Mouse (Mus musculus) large intestine, adult 2 months (tissue): ENCODE data around the gene Itsn1. TPM values are rescaled to one million over a fixed set of nuclear protein-coding genes. Genes with fewer than 3 reads are reported as not detected.

Experiments used
- DNase-seq: peaks from one replicate; pipeline ENCODE4 v3.0.0-alpha.2; 2012; ENCODE audit warnings: low read depth, low spot score
- WGBS: fragments of 180-500 bp; shearing (Covaris S2); methylation state at CpG from one replicate; pipeline ENCODE4 v1.1.7; 2018; 5-methylcytosine and 5-hydroxymethylcytosine counted together
- polyA plus RNA-seq: library from polyadenylated mRNA; depleted of rRNA; stranded (reverse); fragments of >200 nt; gene quantifications from 2 replicates; pipeline ENCODE4 v1.2.3, GENCODE M21; 2012

The Itsn1 gene
- polyA plus RNA-seq, 1 experiment: 13.6 TPM

- WGBS: under 1% methylated on average over 46 of the region's 46 CpGs
- DNase-seq: peak; percentile 99
Observed at GRCm38 (mm10) chr16:91728123-91729065, 687 bp upstream of the Itsn1 start, which contains the start of gene Cryzl1. Gene Cryzl1, minus strand, starts transcription at chr16:91728975.

- DNase-seq: no peak
- WGBS: under 1% methylated on average over 42 of the region's 44 CpGs
Observed at GRCm38 (mm10) chr16:91729821-91730441, 850 bp downstream of the Itsn1 start.

- no peak for DNase-seq
- WGBS: 4% methylated on average over 11 of the region's 11 CpGs
Observed at GRCm38 (mm10) chr16:91730446-91730845, 1.4 kb downstream of the Itsn1 start.

- no peak for DNase-seq
- 72% methylated on average over 2 of the region's 2 CpGs for WGBS
Observed at GRCm38 (mm10) chr16:91732816-91733215, 3.7 kb downstream of the Itsn1 start.

GRCm38 (mm10) chr16:91734771-91735170 lies 5.7 kb downstream of the Itsn1 start:
- no peak for DNase-seq
- 28% methylated on average over 5 of the region's 5 CpGs for WGBS

- 82% methylated on average over 7 of the region's 7 CpGs for WGBS
Observed at GRCm38 (mm10) chr16:91736046-91736816, 7.2 kb downstream of the Itsn1 start.

GRCm38 (mm10) chr16:91738505-91738904 lies 9.4 kb downstream of the Itsn1 start:
- WGBS: 83% methylated on average over 6 of the region's 6 CpGs
- DNase-seq: no peak

More at GRCm38 (mm10) chr16:91736046-91736816, 7.2 kb downstream of the Itsn1 start:
- no peak for DNase-seq

GRCm38 (mm10) chr16:91740184-91740917 lies 11.3 kb downstream of the Itsn1 start:
- DNase-seq: no peak
- 74% methylated on average over 8 of the region's 8 CpGs for WGBS

GRCm38 (mm10) chr16:91740918-91741255 lies 11.8 kb downstream of the Itsn1 start:
- DNase-seq: no peak
- WGBS: 82% methylated on average over 7 of the region's 7 CpGs

- no peak for DNase-seq
- WGBS: 74% methylated on average over 7 of the region's 7 CpGs
Observed at GRCm38 (mm10) chr16:91743055-91743454, 14.0 kb downstream of the Itsn1 start.

- WGBS: 14% methylated on average over 14 of the region's 14 CpGs
- no peak for DNase-seq
Observed at GRCm38 (mm10) chr16:91746101-91746950, 17.2 kb downstream of the Itsn1 start.

- WGBS: 48% methylated on average over 6 of the region's 6 CpGs
Observed at GRCm38 (mm10) chr16:91747567-91747966, 18.5 kb downstream of the Itsn1 start.

GRCm38 (mm10) chr16:91751644-91752385 lies 22.7 kb downstream of the Itsn1 start:
- DNase-seq: no peak
- WGBS: 87% methylated on average over 13 of the region's 13 CpGs

More at GRCm38 (mm10) chr16:91747567-91747966, 18.5 kb downstream of the Itsn1 start:
- DNase-seq: peak; percentile 48

GRCm38 (mm10) chr16:91753611-91754010 lies 24.5 kb downstream of the Itsn1 start:
- WGBS: 78% methylated on average over 4 of the region's 4 CpGs
- DNase-seq: no peak

- no peak for DNase-seq
- 81% methylated on average over 6 of the region's 6 CpGs for WGBS
Observed at GRCm38 (mm10) chr16:91754957-91755356, 25.9 kb downstream of the Itsn1 start.

- WGBS: 50% methylated on average over 9 of the region's 9 CpGs
- DNase-seq: no peak
Observed at GRCm38 (mm10) chr16:91761202-91761601, 32.1 kb downstream of the Itsn1 start.

GRCm38 (mm10) chr16:91761761-91762160 lies 32.7 kb downstream of the Itsn1 start:
- 78% methylated on average over 3 of the region's 3 CpGs for WGBS
- DNase-seq: no peak

GRCm38 (mm10) chr16:91762476-91762875 lies 33.4 kb downstream of the Itsn1 start:
- DNase-seq: no peak

More at GRCm38 (mm10) chr16:91762476-91762875, 33.4 kb downstream of the Itsn1 start:
- 75% methylated on average over 7 of the region's 7 CpGs for WGBS
